Mouse (Mus musculus) liver, embryonic 13.5 days (tissue): Measurements from ENCODE around the gene Sorbs1. TPM values are rescaled to one million over a fixed set of nuclear protein-coding genes. Genes with fewer than 3 reads are reported as not detected.

Experiments
- ATAC-seq: fragments of 200-750 bp; cut with Nextera tagmentation; 2 replicates; pipeline ENCODE4 v1.8.0; 2017; ENCODE audit warnings: low read depth, mild to moderate bottlenecking, moderate number of reproducible peaks, moderate library complexity
- DNase-seq: peaks from one replicate; pipeline ENCODE4 v3.0.0; 2022
- H3K27ac ChIP-seq: fragments of 300-500 bp; sonication (generic); 2 replicates; pipeline ENCODE4 v1.5.1; 2015; ENCODE audit warnings: moderate library complexity, mild to moderate bottlenecking, inconsistent platforms
- H3K27me3 ChIP-seq: fragments of 300-500 bp; sonication (generic); 2 replicates; pipeline ENCODE4 v1.6.1; 2015; ENCODE audit warnings: mild to moderate bottlenecking, inconsistent platforms
- H3K36me3 ChIP-seq: fragments of 300-500 bp; sonication (generic); 2 replicates; pipeline ENCODE4 v1.6.1; 2015; ENCODE audit warnings: mild to moderate bottlenecking, inconsistent platforms
- H3K4me1 ChIP-seq: fragments of 300-500 bp; sonication (generic); replicated peaks from 2 replicates; pipeline ENCODE4 v1.6.1; 2015; ENCODE audit warnings: inconsistent platforms
- H3K4me2 ChIP-seq: fragments of 300-500 bp; sonication (generic); 2 replicates; pipeline ENCODE4 v1.6.1; 2015; ENCODE audit warnings: inconsistent platforms, mild to moderate bottlenecking, moderate library complexity
- H3K4me3 ChIP-seq: fragments of 300-500 bp; sonication (generic); replicated peaks from 2 replicates; pipeline ENCODE4 v1.5.1; 2015; ENCODE audit warnings: mild to moderate bottlenecking, inconsistent platforms
- H3K9ac ChIP-seq: fragments of 300-500 bp; sonication (generic); 2 replicates; pipeline ENCODE4 v1.6.1; 2015; ENCODE audit warnings: mild to moderate bottlenecking, inconsistent platforms
- H3K9me3 ChIP-seq: fragments of 300-500 bp; sonication (generic); replicated peaks from 2 replicates; pipeline ENCODE4 v1.6.1; 2016; ENCODE audit warnings: inconsistent platforms
- WGBS: fragments of 180-500 bp; shearing (Covaris S2); methylation state at CpG from one replicate; pipeline ENCODE4 v1.1.7; 2015; ENCODE audit not compliant: insufficient replicate concordance; 5-methylcytosine and 5-hydroxymethylcytosine counted together
- polyA plus RNA-seq: library from polyadenylated mRNA; unstranded; fragments of >200 nt; fragmentation: Nextera tagmentation; extraction: Ambion mirVana; gene quantifications from 2 replicates; pipeline ENCODE4 v1.2.1, GENCODE M21; 2015

Sorbs1 gene
- polyA plus RNA-seq, 1 experiment from 2014 or later = 28.8 TPM

- 38% methylated on average over 7 of the region's 7 CpGs for WGBS
- H3K27me3 ChIP-seq = no peaks in the 10 kb centered on the region
- H3K4me3 ChIP-seq = peak overlapping the region; percentile 13; the same call in 1 of the 2 replicates
- 0 out of 2 replicates have a peak, but pooled peaks cover 4% of the 10 kb centered on the region for H3K36me3 ChIP-seq
- H3K4me1 ChIP-seq = peaks cover 59% of the 10 kb centered on the region
- peak overlapping the region; percentile 50; the same call in 1 of the 2 replicates for H3K9ac ChIP-seq
- DNase-seq (peak; percentile 68), ATAC-seq (peak; percentile 99)
- H3K27ac ChIP-seq = peak overlapping the region; percentile 83
- H3K4me2 ChIP-seq = peak overlapping the region; percentile 58
- H3K9me3 ChIP-seq = no peaks in the 10 kb centered on the region
Measured at GRCm38 (mm10) chr19:40297078-40297797, 216.3 kb downstream of the Sorbs1 start.

GRCm38 (mm10) chr19:40294231-40294630 is 219.3 kb downstream of the Sorbs1 start:
- no peak overlapping the region for H3K27ac ChIP-seq
- no peak overlapping the region for H3K9ac ChIP-seq
- no peak overlapping the region for H3K4me2 ChIP-seq
- WGBS = 50% methylated on average over 1 of the region's 1 CpGs
- no peaks in the 10 kb centered on the region for H3K9me3 ChIP-seq
- no peak for ATAC-seq
- H3K4me3 ChIP-seq = no peak overlapping the region
- no peak for DNase-seq
- H3K27me3 ChIP-seq = 0 out of 2 replicates have a peak, but pooled peaks cover 3% of the 10 kb centered on the region
- H3K36me3 ChIP-seq = 0 out of 2 replicates have a peak, but pooled peaks cover 4% of the 10 kb centered on the region
- peaks cover 49% of the 10 kb centered on the region for H3K4me1 ChIP-seq

GRCm38 (mm10) chr19:40293791-40294190 is 219.8 kb downstream of the Sorbs1 start:
- Histone ChIP-seq H3K4me2 (no peak overlapping the region), H3K9me3 (no peaks in the 10 kb centered on the region), H3K4me3 (no peak overlapping the region), H3K27me3 (0 out of 2 replicates have a peak, but pooled peaks cover 3% of the 10 kb centered on the region), H3K4me1 (peaks cover 45% of the 10 kb centered on the region), H3K9ac (no peak overlapping the region), H3K36me3 (0 out of 2 replicates have a peak, but pooled peaks cover 4% of the 10 kb centered on the region), H3K27ac (no peak overlapping the region)
- DNase-seq (no peak), ATAC-seq (no peak)
- WGBS = 84% methylated on average over 6 of the region's 6 CpGs

GRCm38 (mm10) chr19:40290099-40290724 is 223.4 kb downstream of the Sorbs1 start:
- WGBS = 74% methylated on average over 6 of the region's 6 CpGs

GRCm38 (mm10) chr19:40288415-40288814 is 225.2 kb downstream of the Sorbs1 start:
- H3K9ac ChIP-seq = no peak overlapping the region
- ATAC-seq (no peak), DNase-seq (no peak)
- no peak overlapping the region for H3K27ac ChIP-seq
- H3K4me2 ChIP-seq = no peak overlapping the region
- no peak overlapping the region for H3K4me3 ChIP-seq
- 89% methylated on average over 9 of the region's 9 CpGs for WGBS
- H3K4me1 ChIP-seq = no peaks in the 10 kb centered on the region
- 0 out of 2 replicates have a peak, but pooled peaks cover 3% of the 10 kb centered on the region for H3K27me3 ChIP-seq
- H3K36me3 ChIP-seq = no peaks in the 10 kb centered on the region
- no peaks in the 10 kb centered on the region for H3K9me3 ChIP-seq

More at GRCm38 (mm10) chr19:40290099-40290724, 223.4 kb downstream of the Sorbs1 start:
- peaks cover 10% of the 10 kb centered on the region for H3K4me1 ChIP-seq
- no peaks in the 10 kb centered on the region for H3K9me3 ChIP-seq
- no peak overlapping the region for H3K27ac ChIP-seq
- H3K27me3 ChIP-seq = 0 out of 2 replicates have a peak, but pooled peaks cover 3% of the 10 kb centered on the region
- H3K4me3 ChIP-seq = no peak overlapping the region
- no peak for ATAC-seq
- no peak for DNase-seq
- H3K36me3 ChIP-seq = 0 out of 2 replicates have a peak, but pooled peaks cover 4% of the 10 kb centered on the region
- no peak overlapping the region for H3K9ac ChIP-seq
- H3K4me2 ChIP-seq = no peak overlapping the region

GRCm38 (mm10) chr19:40284704-40285103 is 228.9 kb downstream of the Sorbs1 start:
- Histone ChIP-seq H3K36me3 (no peaks in the 10 kb centered on the region), H3K27ac (no peak overlapping the region), H3K27me3 (no peaks in the 10 kb centered on the region), H3K4me3 (no peak overlapping the region), H3K4me2 (no peak overlapping the region), H3K9ac (no peak overlapping the region), H3K9me3 (no peaks in the 10 kb centered on the region), H3K4me1 (no peaks in the 10 kb centered on the region)
- WGBS = 77% methylated on average over 2 of the region's 2 CpGs
- ATAC-seq (no peak), DNase-seq (no peak)

GRCm38 (mm10) chr19:40283415-40283814 is 230.2 kb downstream of the Sorbs1 start:
- no peaks in the 10 kb centered on the region for H3K9me3 ChIP-seq
- H3K27me3 ChIP-seq = no peaks in the 10 kb centered on the region
- H3K9ac ChIP-seq = no peak overlapping the region
- DNase-seq (no peak), ATAC-seq (no peak)
- no peak overlapping the region for H3K4me3 ChIP-seq
- no peaks in the 10 kb centered on the region for H3K4me1 ChIP-seq
- no peak overlapping the region for H3K4me2 ChIP-seq
- no peaks in the 10 kb centered on the region for H3K36me3 ChIP-seq
- 46% methylated on average over 2 of the region's 2 CpGs for WGBS
- no peak overlapping the region for H3K27ac ChIP-seq

- Histone ChIP-seq H3K9me3 (no peaks in the 10 kb centered on the region), H3K27me3 (no peaks in the 10 kb centered on the region), H3K36me3 (no peaks in the 10 kb centered on the region), H3K4me3 (no peak overlapping the region), H3K4me2 (no peak overlapping the region), H3K4me1 (no peaks in the 10 kb centered on the region), H3K27ac (no peak overlapping the region; the same call in 1 of the 2 replicates), H3K9ac (no peak overlapping the region)
- WGBS = 42% methylated on average over 8 of the region's 8 CpGs
- DNase-seq (no peak), ATAC-seq (peak; percentile 62)
Measured at GRCm38 (mm10) chr19:40278372-40279023, 235.1 kb downstream of the Sorbs1 start.

GRCm38 (mm10) chr19:40277494-40277893 is 236.1 kb downstream of the Sorbs1 start:
- WGBS = 75% methylated on average over 8 of the region's 8 CpGs
- Histone ChIP-seq H3K27me3 (peaks cover 9% of the 10 kb centered on the region), H3K36me3 (no peaks in the 10 kb centered on the region), H3K4me3 (no peak overlapping the region), H3K9me3 (no peaks in the 10 kb centered on the region), H3K27ac (no peak overlapping the region), H3K4me1 (no peaks in the 10 kb centered on the region; the same call in 1 of the 2 replicates), H3K9ac (no peak overlapping the region), H3K4me2 (no peak overlapping the region)
- ATAC-seq (no peak), DNase-seq (no peak)

GRCm38 (mm10) chr19:40275401-40276188 is 238.0 kb downstream of the Sorbs1 start:
- DNase-seq = no peak

More at GRCm38 (mm10) chr19:40275401-40276188, 238.0 kb downstream of the Sorbs1 start:
- Histone ChIP-seq H3K27me3 (peaks cover 27% of the 10 kb centered on the region), H3K27ac (no peak overlapping the region), H3K9me3 (no peaks in the 10 kb centered on the region), H3K36me3 (no peaks in the 10 kb centered on the region), H3K9ac (no peak overlapping the region), H3K4me2 (no peak overlapping the region), H3K4me3 (no peak overlapping the region), H3K4me1 (peaks cover 19% of the 10 kb centered on the region)
- 80% methylated on average over 14 of the region's 14 CpGs for WGBS
- ATAC-seq = no peak
